Mouse (Mus musculus) retina, postnatal 7 days (tissue): ENCODE data around the gene Smchd1.
"Not testable (repeated sequence)": the region's sequence is repeated elsewhere in the genome, so short reads cannot be mapped to it uniquely, and the experiment has no call there.

Source experiments
- DNase-seq: peaks from one replicate; pipeline ENCODE4 v3.0.0-alpha.2; 2012; ENCODE audit warnings: low read depth, low spot score

The Smchd1 gene

DNA sequence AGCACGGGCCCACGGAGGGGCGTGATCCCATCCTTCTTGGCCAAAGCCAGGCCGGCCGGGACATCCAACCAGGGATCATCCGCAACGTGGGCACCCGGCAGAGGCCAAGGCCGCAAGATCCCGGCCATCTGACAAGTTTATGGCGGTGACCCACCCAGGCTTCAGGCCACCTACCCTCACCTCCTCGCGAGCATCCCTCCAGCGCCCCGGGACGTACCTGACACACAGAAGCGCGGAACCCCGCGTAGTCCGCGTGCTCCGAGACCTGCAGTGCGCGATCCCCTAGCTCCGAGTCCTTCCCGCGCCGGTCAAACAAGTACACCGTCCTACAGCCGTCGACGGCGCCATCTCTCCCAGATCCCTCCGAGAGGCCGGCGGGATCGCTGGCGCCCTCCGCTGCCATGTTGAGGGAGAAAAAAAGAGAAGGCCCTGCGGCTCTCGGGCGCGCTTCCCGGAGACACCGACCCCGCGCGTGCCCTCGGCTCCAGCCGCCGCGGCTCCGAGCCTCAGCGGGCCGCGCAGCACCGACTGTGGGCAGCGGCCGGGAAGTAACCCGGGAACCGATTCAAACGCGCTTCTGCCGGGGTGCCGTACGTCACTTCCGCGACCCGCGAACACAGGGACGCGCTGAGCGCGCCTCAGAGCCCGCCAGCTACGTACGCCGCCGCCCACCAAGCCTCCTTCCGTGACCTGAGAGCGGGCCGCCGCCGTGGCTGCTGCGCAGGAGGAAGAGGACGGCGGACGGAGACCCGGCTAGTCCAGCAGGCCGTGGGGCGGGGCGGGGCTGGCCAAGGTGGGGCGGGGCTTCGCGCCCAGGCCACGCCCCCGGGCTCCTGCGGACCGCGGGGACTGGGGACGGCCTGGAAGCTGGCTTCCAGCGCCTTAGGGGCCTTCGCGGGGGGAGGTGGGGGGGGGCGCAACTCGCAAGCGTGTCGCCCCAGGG is at the start of gene Smchd1:
TSS of gene Smchd1 (minus strand) at position 582 of the 943 bp plus-strand sequence.
- DNase-seq: peak; percentile 87

DNA sequence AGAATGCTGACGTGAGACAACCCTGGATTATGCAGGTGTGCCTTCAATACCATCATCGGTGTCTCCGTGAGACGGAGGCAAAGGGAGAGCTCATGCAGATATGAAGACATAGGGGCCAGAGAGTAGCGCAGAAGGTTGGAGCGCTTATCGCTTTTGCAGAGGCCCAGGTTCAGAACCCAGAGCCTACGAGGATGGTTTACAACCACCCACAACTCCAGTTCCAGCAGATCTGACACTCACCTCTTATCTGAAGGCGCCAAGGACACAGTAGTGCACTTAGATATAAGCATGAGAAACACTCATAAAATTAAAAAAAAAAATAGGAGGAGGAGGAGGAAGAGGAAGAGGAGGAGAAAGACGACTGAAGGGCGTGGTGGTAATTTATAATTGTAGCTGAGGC is 35.2 kb upstream of the Smchd1 start:
- no peak for DNase-seq

DNA sequence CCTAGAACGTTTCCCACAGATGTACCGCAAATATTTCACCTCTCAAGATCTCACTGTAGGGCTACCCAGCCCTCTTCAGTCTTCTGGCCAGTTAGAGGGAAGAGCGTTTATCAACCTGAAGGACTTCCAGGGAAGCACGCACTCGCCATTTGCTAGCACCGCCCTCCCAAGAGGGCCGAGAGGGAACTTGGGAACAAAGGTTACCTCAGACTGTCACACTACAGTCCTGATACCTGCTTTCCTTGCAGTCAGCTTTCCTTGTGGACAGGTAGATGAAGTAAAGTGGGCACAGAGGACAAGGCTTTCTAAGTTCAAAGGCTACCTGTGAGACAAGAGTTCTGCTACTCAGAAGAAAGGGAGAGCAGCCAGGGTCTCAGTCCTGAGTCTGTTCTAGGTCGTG is 31.7 kb upstream of the Smchd1 start:
- DNase-seq: no peak

DNA sequence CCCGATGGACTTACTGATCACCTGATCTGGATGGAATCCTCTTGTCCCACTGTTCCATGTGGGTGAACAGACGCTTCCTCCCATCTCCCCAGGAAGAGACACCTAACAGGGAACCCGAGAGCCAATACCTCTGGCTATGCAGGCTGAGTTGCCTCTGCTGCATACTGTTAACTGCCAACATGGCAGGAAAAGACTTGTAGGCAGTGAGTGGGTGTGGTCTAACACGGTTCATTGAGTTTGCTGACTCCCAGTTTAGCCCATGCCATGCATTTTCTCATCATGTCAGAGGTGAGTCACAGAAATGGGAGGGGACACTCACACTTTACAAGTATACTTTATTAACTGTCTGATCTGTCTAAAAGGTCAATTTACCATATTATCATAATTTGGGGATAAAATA is 20.6 kb upstream of the Smchd1 start:
- DNase-seq: no peak

DNA sequence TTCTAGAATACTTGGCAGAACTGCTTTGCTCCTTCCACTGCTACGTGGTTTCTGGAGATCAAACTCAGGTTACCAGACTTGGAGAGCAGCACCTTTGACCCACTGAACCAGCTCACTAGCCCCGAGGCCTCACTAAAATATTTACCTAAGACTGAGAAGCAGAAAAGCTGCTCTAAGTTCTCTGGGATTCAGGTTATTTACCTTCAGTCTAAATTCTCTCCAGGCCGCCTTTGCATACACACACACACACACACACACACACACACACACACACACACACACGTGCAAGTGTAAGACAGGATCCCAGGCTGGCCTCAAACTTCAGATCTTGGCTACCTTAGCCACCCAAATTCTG is 16.2 kb upstream of the Smchd1 start:
- DNase-seq: no peak

DNA sequence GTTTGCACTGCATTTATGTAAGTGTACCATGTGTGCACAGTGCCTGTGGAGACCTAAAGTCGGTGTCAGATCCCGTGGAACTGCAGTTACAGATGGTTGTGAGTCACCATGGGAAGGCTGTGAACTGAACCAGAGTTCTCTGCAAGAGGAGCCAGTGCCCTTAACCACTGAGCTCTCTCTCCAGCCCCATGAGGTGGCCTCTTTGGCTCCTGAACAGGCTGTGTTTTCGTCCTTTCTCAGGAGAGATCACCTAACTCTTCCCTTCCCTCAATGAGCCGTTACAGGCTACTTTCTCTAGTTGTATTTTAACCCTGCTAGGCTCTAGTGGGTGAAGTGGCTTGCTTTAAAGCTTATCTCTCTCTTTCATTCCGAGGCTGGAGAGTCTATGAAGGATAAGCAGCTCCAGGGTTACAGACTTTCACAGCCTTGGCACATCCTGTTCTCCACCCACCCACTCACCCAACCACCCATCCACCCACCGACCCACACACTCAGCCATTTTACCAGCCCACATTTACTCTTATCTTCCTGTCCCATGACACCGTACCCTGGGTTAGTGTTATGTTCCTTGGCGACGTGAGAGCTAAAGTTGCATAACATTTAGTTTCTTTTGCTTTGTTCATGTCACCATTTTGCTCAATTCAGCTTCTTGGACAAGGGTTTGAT is 15.7 kb upstream of the Smchd1 start:
- DNase-seq: no peak

DNA sequence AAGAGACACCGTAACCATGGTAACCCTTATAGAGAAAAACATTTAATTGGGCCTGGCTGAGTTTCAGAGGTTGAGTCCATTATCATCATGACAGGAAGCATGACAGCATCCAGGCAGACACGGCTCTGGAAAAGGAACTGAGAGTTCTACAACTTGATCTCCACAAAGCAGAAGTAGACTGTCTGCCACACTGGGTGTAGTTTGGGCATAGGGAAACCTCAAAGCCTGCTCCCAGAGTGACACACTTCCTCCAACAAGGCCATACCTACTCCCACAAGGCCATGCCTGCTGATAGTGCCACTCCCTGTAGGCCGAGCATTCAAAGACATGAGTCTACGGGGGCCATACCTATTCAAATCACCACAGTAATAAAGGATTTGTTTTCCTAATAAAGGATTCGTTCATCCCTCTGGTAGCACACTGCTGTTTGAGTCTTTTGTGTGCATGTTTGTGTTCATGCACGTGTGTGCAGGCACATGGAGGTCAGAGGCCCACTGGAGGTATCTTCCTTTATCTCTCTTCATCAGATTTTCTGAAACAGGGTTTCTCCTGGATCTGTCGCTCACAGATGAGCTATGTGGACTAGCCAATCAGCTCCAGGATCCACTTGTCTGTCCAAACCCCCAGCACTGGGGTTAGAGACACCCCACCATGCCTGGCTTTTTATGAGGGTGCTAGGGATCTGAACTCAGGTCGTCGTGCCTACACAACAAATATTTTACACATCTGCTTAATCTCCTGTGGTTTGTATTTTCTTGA is 14.7 kb upstream of the Smchd1 start:
- DNase-seq: no peak

DNA sequence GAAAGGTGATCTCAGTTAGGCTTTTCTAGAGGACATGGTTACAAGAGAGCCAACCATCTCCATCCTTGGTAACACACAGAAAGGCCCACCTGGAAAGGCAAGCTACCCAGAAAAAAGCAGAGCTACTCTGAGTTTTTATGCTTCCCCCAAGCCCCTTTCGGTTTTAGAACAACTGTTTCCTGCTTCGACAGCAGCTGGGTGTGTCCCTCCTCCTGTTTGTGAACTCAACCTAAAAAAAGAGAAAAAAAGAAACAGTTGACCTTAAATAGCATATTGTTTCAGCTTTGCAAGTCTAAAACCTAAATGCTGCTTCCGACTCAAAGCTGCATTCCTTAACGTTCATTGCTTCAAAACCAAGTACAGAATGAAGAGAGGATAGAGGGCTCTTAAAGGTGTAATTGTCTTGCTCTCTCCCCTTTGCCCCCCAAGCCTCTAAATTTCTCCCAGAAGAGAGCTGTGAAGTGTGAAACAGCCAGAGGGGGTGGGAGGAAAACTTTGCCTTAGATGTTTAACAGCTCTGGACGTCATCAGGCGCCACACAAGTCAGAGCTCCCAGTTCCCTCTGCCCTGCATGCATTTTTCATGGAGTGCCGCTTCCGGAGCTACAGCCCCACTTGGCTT is 11.2 kb upstream of the Smchd1 start:
- no peak for DNase-seq

DNA sequence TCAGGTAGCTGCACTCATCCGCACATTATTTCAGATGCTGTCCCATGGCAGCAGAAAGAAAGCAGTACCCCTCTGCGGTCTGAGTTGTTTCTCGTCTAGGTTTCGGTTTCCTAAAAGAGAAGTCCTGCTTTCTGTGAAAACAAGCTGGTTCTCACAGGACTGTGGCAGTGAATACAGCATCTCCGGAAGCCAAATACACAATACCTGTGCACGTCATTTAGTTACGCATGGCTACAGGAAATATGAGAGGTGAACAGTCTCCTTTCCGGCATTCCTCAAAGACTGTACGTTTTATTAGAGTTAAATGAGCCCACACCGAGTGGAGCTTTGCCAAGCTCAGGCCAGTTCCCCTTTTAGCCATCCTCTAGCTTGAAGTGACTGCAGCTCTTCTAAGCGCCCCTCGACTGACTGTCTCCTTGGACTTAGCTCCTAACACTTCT is 10.7 kb upstream of the Smchd1 start:
- DNase-seq: no peak

DNA sequence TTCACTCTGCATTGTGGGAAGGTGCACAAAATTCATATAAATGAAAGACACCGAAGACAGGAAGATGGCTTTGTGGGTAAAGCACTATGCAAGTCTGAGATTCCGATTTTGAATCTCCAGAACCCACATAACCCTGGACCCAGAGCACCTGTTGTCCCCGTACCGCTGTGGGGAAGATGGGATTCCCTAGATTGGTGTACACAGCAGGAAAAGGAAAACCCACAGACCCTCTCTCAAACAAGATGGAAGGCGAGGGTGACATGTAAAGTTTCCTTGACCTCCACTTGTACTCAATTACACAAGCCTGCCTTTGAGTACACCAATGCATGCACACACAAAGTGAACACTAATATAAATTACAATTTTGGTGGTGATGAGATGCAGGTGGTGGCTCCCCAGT is 9.6 kb upstream of the Smchd1 start:
- DNase-seq: no peak

DNA sequence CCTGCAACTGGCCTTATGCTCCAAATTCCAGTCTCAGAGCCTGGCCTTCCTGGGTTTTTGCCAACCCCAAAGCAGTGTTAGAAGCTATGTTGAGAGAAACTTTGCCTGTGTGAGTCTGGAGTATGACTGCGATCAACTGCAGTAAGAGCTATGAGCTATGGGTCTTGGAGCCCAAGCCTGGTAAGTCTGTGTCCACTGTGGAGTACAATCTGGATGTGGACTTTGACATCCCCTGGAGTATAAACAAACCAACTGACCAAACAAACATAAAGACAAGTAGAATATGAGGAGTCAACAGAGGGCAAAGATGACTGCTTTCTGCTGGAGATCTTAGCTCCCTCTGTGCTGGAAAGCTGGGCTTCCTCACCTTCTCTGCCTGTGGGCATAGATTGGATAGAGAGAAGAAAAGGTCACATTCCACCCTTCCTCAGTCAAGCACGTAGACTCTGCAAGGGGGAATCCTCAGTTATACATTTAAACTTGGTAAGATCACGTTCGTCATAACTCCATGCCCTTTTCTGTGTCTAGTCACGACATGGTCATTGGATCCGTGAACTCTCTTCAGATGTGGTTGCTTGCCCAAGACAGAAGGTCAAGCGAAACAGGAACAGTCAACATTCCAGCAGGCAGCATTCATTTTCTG is 8.4 kb upstream of the Smchd1 start:
- no peak for DNase-seq

DNA sequence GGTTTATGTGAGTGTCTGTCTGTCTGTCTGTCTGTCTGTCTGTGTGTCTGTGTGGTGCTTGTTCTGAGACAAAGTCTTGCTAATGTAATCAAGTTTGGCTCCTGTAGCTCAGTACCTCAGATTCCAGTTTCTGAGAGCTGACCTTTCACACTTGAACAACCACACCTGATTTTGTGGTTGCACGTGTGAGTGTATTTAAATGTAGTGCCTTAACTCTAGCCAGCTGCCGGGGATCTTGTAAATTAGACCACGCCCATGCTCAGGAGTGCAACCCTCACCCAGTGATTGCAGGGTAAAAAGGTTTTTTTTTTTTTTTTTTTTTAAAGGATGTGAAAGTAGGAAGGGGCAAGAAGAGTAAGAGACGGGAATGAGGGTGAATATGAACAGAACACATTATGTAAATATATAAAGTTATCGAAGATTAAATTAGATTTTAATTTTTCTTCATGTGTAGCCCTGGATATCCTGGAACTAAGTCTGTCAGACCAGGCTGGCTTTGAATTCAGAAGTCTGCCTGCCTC is 4.3 kb upstream of the Smchd1 start:
- DNase-seq: no peak

DNA sequence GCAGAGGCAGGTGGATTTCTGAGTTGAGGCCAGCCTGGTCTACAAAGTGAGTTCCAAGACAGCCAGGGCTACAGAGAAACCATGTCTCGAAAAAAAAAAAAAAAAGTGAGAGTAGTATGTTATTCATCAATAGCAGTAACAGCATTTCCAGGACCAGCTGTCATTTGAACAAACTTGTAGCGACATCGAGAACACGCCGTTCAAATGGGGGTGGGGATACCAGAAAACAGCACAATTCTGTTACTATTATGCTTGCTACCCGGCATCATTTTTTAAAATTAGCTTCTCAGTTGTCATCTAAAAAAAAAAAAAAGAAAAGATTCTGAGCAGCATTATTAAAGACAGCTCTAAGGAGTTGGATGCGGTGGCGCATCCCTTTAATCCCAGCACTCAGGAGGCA is 2.3 kb upstream of the Smchd1 start:
- DNase-seq: no peak

DNA sequence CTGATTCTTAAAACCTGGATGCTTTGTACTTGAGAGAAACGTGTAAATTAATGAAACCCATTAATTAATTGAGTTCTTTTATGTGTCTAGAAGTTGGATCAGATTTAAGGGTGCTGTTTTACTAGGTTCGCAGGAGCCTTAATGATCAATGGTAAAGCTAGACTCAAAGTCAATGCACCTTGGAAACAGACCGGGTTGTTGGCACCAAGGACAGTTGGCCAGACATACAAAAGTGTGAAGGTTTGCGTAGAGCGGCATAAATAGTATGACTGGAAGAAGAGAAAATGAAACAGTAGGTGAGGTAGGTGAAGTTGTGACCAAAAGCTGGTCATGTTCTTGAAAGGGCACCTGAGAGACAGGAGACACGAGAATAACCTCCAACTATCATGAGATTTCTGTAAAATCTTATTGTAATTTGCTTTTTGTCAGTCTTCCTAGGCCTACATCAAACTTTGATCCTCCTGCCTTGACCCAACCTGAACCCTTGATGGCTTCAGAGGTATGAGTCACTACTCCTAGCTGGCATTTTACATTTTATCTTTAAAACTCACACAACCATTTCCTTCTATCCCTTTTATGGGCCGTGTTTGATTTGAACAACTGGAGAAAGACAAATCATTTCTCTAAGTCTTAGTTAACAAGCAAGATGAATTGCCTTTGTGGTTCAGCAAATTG is 1.3 kb upstream of the Smchd1 start:
- DNase-seq: no peak

DNA sequence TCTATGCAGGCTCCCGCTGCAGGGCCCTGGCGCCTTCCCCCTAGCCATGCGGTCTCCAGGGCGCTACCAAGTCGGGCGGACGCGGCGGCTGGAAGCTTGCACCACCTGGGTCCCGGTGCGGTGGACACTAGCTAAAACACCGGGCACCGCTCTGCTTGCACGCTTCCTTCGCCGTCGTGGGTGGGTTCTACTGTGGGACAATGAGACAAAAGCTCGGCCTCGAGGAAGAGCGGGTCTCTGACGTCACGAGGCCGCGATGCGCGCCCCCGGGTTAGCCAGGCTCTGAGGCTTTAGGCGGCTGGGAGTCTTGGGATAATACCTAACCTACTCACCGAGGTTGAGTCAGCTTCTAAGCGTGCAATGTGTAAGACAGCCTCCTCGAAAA is 554 bp upstream of the Smchd1 start:
- no peak for DNase-seq

DNA sequence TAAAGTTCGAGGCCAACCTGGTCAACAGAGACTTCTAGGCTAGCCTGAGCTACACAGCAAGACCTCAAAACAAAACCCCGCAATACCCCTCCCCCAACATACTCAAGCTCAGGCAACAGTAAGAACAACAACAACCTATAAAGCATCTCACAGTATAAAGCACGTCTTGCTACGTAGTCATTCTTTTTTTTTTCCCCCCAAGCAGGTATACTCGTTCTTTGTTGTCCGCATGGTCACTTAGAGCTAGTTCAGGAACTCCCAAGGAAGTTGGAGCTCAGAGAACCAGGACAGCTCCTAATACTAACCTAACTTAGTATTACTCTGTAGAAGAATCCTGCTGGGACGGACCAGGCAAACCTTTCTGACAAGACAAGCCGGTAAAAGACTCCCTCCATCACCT is 1.0 kb downstream of the Smchd1 start:
- no peak for DNase-seq

DNA sequence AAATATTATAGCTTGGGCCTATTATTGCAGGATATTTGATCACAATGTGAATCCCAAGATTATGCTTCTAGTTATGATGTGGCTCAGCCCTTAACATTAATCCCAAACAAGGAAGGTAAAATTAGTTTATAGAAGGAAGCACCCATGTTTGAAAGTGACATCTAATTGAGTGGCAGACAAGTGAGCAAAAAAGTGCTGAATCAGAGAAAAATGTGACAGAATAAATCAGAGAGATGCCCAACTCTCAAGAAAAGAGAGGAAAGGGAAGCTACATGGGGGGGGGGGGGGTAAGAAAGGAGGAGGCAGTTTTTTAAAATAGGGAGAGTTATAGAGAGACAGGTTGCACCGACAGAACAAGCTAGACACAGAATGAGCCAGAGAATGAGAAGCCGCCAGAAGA is 3.9 kb downstream of the Smchd1 start:
- DNase-seq: no peak

DNA sequence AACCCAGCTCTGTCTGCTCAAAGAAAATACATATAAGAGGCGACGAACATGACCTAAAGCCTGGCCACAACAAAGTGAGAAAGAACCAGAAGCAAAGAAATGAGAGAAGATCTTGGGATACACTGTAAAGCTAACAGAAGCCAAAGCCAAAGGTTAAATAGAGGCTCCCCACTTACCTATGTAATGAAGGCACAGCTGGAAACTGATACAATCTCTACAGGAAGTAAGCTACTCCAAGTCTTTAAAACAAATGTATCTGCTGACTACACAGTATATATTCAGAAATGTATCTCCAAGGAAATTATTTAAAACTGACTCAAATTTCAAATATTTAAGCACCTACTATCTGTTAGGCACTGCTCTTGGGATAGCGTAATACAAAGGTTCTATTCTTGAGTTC is 14.8 kb downstream of the Smchd1 start:
- DNase-seq: no peak

DNA sequence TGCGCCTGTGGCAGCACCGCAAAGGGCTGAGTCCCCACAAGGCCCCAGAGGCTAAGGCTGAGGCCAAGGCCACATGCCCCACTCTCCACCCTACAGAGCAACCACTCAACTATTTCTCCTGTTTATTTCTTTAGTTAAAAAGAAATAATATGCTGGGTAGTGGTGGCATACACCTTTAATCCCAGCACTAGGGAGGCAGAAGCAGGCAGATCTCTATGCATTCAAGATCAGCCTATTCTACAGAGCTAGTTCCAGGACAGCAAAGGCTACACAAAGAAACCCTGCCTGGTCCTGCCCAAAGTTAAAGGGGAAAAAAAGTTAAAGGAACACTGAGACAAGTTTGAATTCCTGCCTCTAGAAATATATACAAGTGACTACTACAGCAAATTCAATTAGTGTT is 15.3 kb downstream of the Smchd1 start, which contains the start of gene Gm4707:
TSS of gene Gm4707 (minus strand) at position 101 of the 400 bp plus-strand sequence.
- DNase-seq: no peak

DNA sequence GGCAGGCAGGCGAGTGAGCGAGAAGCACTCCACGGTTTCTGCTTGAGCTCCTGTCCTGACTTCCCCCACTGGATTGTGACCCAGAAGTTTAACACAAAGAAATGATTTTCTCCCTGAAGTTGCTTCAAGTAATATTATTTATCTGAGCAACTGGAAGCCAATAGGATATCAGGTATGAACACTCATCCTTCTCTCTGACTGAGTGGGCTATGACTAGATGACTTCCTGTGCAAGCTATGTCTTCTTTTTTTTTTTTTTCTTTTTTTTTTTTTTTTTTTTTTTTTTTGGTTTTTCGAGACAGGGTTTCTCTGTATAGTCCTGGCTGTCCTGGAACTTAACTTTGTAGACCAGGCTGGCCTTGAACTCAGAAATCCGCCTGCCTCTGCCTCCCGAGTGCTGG is 17.8 kb downstream of the Smchd1 start:
- not testable (repeated sequence) for DNase-seq

DNA sequence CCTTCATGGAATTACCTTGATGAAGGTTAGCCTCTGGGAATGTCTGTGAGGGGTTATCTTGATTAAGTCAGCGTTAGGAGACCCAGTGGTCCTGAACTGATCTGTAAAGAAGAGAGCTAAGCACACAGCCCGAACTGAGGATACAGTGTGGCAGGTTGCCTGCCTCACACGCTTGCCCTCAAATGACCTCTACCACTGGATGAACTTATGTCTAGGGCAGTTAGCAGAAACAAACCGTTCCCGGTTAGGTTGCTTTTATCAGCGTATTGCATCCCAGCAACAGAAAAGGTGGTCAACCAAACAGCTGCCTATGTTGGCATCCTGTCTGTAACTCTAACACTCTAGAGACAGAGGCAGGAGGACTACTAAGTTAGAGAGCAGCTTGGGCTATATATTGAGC is 30.0 kb downstream of the Smchd1 start:
- DNase-seq: no peak
